Mouse (Mus musculus): ENCODE measurements at regions not wholly inside any gene's neighbourhood (a gene's known extent, or its start where the extent isn't known, plus 50 kb on each side); places are given as distances from the start of the nearest gene placed in this dataset.
A peak's percentile ranks its signal among the peaks of the same experiment; 100 is the strongest.

- no peak for TF ChIP-seq CTCF (IDR thresholded peaks at IDR 0.05; ENCODE audit: low read depth, low read length)
- TF ChIP-seq POLR2A (IDR thresholded peaks at IDR 0.05; ENCODE audit: insufficient read depth, low read length) = peak; percentile 21
- peak; percentile 81 for TF ChIP-seq EP300 (IDR thresholded peaks at IDR 0.05; ENCODE audit: insufficient read depth, low read depth, low read length)
Observed at GRCm38 (mm10) chr13:58475495-58475894, 72.4 kb upstream of the Hnrnpk start.

All from ES-Bruce4 (cell line).